Mouse (Mus musculus) liver, embryonic 14.5 days (tissue): ENCODE data around the gene Saxo1. TPM values are rescaled to one million over a fixed set of nuclear protein-coding genes. Genes with fewer than 3 reads are reported as not detected.

Experiments used
- ATAC-seq: fragments of 200-750 bp; cut with Nextera tagmentation; 2 replicates; pipeline ENCODE4 v1.8.0; 2017; ENCODE audit warnings: moderate number of reproducible peaks, mild to moderate bottlenecking, moderate library complexity; ENCODE audit not compliant: insufficient read depth
- DNase-seq, 3 experiments: peaks; one replicate each; pipeline ENCODE4 v3.0.0-alpha.2; 2012 to 2013; ENCODE audit warnings: low read depth in 3 of 3, low spot score in 3 of 3
- H3K27ac ChIP-seq: fragments of 300-500 bp; sonication (generic); 2 replicates; pipeline ENCODE4 v1.5.1; 2014; ENCODE audit warnings: moderate library complexity, mild to moderate bottlenecking, control low read depth, inconsistent platforms
- H3K27me3 ChIP-seq: fragments of 300-500 bp; sonication (generic); 2 replicates; pipeline ENCODE4 v1.6.1; 2014; ENCODE audit warnings: mild to moderate bottlenecking, low read length, moderate library complexity; ENCODE audit not compliant: control insufficient read depth, insufficient read depth
- H3K36me3 ChIP-seq: fragments of 300-500 bp; sonication (generic); replicated peaks from 2 replicates; pipeline ENCODE4 v1.6.1; 2014; ENCODE audit warnings: low read depth; ENCODE audit not compliant: control insufficient read depth, insufficient read depth
- H3K4me1 ChIP-seq, 2 experiments: fragments of 200-500 bp in 1 of 2; fragments of 300-500 bp in 1 of 2; sonication (generic) in 1 of 2; replicated peaks; 2 replicates each; pipeline ENCODE4 v1.6.1; 2012 to 2014; ENCODE audit warnings: antibody characterized with exemption in 1 of 2, inconsistent platforms in 1 of 2, low read length in 1 of 2; ENCODE audit not compliant: control insufficient read depth in 2 of 2, insufficient read depth in 2 of 2
- H3K4me2 ChIP-seq: fragments of 300-500 bp; sonication (generic); 2 replicates; pipeline ENCODE4 v1.6.1; 2014; ENCODE audit warnings: low read depth, mild to moderate bottlenecking, control low read depth, moderate library complexity
- H3K4me3 ChIP-seq, 2 experiments: fragments of 200-500 bp in 1 of 2; fragments of 300-500 bp in 1 of 2; sonication (generic) in 1 of 2; 2 replicates each; pipeline ENCODE4 v1.5.1; 2012 to 2014; ENCODE audit warnings: low read depth in 2 of 2, low read length in 2 of 2, mild to moderate bottlenecking in 2 of 2, control low read depth in 1 of 2, inconsistent platforms in 1 of 2, moderate library complexity in 1 of 2; ENCODE audit not compliant: insufficient read depth in 1 of 2
- H3K9ac ChIP-seq: fragments of 300-500 bp; sonication (generic); replicated peaks from 2 replicates; pipeline ENCODE4 v1.6.1; 2014; ENCODE audit warnings: mild to moderate bottlenecking, control low read depth, moderate library complexity
- H3K9me3 ChIP-seq: fragments of 300-500 bp; sonication (generic); 2 replicates; pipeline ENCODE4 v1.6.1; 2016; ENCODE audit warnings: low read length, mixed read lengths; ENCODE audit not compliant: control insufficient read depth
- CTCF ChIP-seq: IDR thresholded peaks from 2 replicates; pipeline ENCODE4 v1.5.1; 2016; ENCODE audit warnings: antibody characterized with exemption, low read depth, control low read depth
- EP300 ChIP-seq: IDR thresholded peaks from 2 replicates; pipeline ENCODE4 v1.6.1; 2016; ENCODE audit warnings: antibody characterized with exemption, low read depth
- WGBS: fragments of 180-500 bp; shearing (Covaris S2); extraction: QIAGEN DNeasy Blood & Tissue Kit; methylation state at CpG from one replicate; pipeline ENCODE4 v1.1.7; 2014; ENCODE audit not compliant: insufficient replicate concordance; 5-methylcytosine and 5-hydroxymethylcytosine counted together
- polyA plus RNA-seq, 2 experiments: library from polyadenylated mRNA; depleted of rRNA in 1 of 2; stranded (reverse) in 1 of 2; unstranded in 1 of 2; fragments of >200 nt; fragmentation: Nextera tagmentation in 1 of 2; extraction: Ambion mirVana in 1 of 2; gene quantifications; 2 replicates each; pipeline versions ENCODE4 v1.2.1 to v1.2.3; 2012 to 2014

Gene Saxo1
- polyA plus RNA-seq, 2 experiments, result not detected

DNA sequence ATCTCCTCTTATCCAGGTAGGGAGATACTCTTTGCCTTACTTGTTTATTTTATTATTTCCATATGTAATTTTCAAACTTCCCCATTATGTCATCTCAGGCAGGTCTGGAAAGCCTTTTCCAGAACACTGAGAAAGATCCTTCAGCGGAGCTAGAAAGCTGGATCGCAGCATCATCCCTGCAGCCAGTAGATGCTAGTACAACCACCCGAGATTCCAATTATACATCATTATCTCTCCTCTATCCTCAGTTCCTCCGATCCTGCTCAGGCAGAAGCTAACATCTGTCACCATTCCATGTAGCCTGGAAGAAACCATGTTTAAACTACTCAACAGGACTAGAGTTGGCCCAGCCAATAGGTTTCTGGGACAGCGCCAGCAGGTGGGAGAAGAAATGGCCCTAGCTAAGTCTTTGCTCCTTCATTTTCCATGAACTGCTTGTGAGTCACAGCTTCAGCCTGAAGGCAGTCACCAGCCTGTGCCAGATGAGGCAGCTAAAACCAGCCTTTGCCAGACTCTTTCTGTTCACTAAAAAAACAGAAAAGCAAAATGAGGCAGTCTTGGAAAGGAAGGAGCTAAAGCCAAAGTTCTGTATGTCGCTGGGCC lies 75.0 kb downstream of the Saxo1 start:
- WGBS, result 69% methylated on average over 6 of the region's 6 CpGs
- no peak overlapping the region for H3K4me3 ChIP-seq
- no peak overlapping the region for H3K27ac ChIP-seq
- H3K27me3 ChIP-seq, result no peaks in the 10 kb centered on the region
- DNase-seq (no peak), ATAC-seq (no peak)
- H3K9me3 ChIP-seq, result no peaks in the 10 kb centered on the region
- H3K9ac ChIP-seq, result no peak overlapping the region
- TF ChIP-seq EP300, result no peak
- TF ChIP-seq CTCF, result no peak
- no peaks in the 10 kb centered on the region for H3K36me3 ChIP-seq
- H3K4me1 ChIP-seq, result no peaks in the 10 kb centered on the region
- H3K4me2 ChIP-seq, result no peak overlapping the region

DNA sequence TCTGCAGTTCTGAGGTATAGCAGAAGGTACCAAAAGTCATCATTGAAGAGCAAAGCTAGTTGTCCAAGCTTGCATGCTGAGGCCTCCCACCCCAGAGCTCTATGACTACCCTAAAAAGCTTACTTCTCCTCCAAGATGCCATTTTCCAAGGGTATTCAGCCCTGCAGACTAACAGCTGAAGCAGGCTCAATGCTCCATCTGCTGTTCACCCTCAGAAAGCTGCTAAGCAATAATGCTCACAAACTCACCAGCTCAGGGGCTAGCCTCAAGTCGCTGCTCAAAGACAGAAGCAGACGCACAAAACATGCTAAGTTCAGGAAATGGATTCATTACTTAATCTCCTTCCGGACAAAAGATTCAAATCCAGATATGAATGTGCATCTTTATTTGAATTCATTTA lies 77.2 kb downstream of the Saxo1 start:
- 50% methylated on average over 3 of the region's 3 CpGs for WGBS
- no peak for DNase-seq
- Histone ChIP-seq H3K27me3 (no peaks in the 10 kb centered on the region), H3K4me3 (no peak overlapping the region), H3K4me2 (no peak overlapping the region), H3K9me3 (no peaks in the 10 kb centered on the region), H3K9ac (no peak overlapping the region), H3K36me3 (no peaks in the 10 kb centered on the region), H3K4me1 (no peaks in the 10 kb centered on the region), H3K27ac (no peak overlapping the region)
- ATAC-seq, result no peak
- no peak; the same call in 1 of the 2 replicates for TF ChIP-seq CTCF
- TF ChIP-seq EP300, result no peak

GRCm38 (mm10) chr4:86464808-86465207 lies 93.3 kb downstream of the Saxo1 start:
- Histone ChIP-seq H3K27ac (no peak overlapping the region), H3K4me2 (no peak overlapping the region), H3K36me3 (no peaks in the 10 kb centered on the region), H3K9me3 (no peaks in the 10 kb centered on the region), H3K27me3 (no peaks in the 10 kb centered on the region), H3K9ac (no peak overlapping the region), H3K4me1 (no peaks in the 10 kb centered on the region), H3K4me3 (no peak overlapping the region)
- DNase-seq (no peak), ATAC-seq (no peak)
- WGBS, result 87% methylated on average over 5 of the region's 5 CpGs
- TF ChIP-seq CTCF (no peak), EP300 (no peak)

GRCm38 (mm10) chr4:86450468-86450867 lies 107.7 kb downstream of the Saxo1 start:
- no peak overlapping the region for H3K4me3 ChIP-seq
- no peaks in the 10 kb centered on the region for H3K27me3 ChIP-seq
- no peak for TF ChIP-seq CTCF
- TF ChIP-seq EP300, result no peak
- H3K4me1 ChIP-seq, result no peaks in the 10 kb centered on the region
- no peaks in the 10 kb centered on the region for H3K36me3 ChIP-seq
- 61% methylated on average over 3 of the region's 3 CpGs for WGBS
- no peak overlapping the region for H3K4me2 ChIP-seq
- no peaks in the 10 kb centered on the region for H3K9me3 ChIP-seq
- DNase-seq, result no peak
- H3K27ac ChIP-seq, result no peak overlapping the region
- ATAC-seq, result no peak
- H3K9ac ChIP-seq, result no peak overlapping the region

DNA sequence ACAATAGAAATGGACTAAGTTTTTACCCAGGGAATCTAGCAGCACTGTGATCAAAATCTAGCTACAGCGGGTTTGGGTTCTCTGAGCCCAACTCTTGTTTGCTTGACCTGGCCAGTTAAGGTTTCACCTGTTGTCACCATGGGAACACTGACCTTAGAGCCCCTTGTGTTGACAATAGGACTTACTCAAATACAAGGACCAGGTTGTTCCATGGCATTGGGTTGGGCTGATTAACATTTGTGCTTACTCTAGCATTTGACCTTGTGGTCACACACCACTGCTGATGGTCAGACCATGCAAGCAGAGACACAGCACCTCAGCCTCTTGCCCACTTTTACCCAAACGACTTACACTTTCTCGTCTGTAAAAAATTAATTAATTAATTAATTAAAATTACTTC lies 121.8 kb downstream of the Saxo1 start:
- TF ChIP-seq EP300 (no peak), CTCF (no peak)
- ATAC-seq, result peak; percentile 83
- Histone ChIP-seq H3K27ac (no peak overlapping the region), H3K4me2 (no peak overlapping the region), H3K9ac (no peak overlapping the region), H3K4me1 (peaks cover 0 to 9% of the 10 kb centered on the region in 2 experiments; a peak in 2 of 4 replicates), H3K9me3 (no peaks in the 10 kb centered on the region), H3K36me3 (no peaks in the 10 kb centered on the region), H3K27me3 (no peaks in the 10 kb centered on the region), H3K4me3 (no peak overlapping the region)
- peak; percentile 19 to 33 (median 20) for DNase-seq
- 67% methylated on average over 3 of the region's 3 CpGs for WGBS
